Mouse (Mus musculus) ES-Bruce4 (cell line): Measurements from ENCODE around the gene Plekhn1.

ENCODE experiments used
- CTCF ChIP-seq: IDR thresholded peaks from one replicate; pipeline ENCODE4 v1.8.1; 2011; ENCODE audit warnings: low read depth, low read length
- POLR2A ChIP-seq: IDR thresholded peaks from one replicate; pipeline ENCODE4 v1.8.1; 2011; ENCODE audit warnings: low read length; ENCODE audit not compliant: insufficient read depth

DNA sequence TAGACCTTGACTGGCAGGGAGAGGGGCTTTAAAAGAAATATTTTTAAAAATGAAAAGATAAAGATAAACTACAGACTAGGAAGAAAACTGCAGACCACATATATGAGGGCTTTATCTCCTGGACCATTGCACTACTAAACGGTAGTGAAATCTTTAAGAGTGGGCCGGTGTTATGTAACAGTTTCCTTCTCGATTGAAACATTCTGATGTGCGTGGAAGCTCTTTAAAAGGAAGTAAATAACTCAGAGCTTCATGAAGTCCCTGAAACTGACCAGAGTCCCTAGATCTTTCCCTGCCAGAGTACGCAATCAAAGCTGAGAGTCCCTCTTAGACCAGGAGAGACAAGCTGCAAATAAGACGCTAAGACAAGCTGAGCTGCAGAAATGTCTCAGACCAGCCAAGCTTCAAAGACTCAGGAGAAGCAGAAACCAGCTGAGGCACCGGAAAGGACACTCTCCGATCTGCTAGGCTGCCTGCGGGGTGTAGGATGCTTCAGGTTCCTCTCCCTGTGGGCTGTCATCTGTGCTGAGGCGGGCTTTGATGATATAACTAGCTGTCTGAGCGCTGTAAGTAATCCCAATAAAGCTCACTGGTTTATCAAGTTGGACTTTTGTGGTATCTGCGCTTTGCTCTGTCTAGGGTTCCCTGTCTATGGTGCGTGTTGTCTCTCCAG is 24.6 kb downstream of the Plekhn1 start:
- no peak for TF ChIP-seq CTCF
- TF ChIP-seq POLR2A, result no peak
